Mouse (Mus musculus): ENCODE data around the gene Ube2d2b.

The Ube2d2b gene

DNA sequence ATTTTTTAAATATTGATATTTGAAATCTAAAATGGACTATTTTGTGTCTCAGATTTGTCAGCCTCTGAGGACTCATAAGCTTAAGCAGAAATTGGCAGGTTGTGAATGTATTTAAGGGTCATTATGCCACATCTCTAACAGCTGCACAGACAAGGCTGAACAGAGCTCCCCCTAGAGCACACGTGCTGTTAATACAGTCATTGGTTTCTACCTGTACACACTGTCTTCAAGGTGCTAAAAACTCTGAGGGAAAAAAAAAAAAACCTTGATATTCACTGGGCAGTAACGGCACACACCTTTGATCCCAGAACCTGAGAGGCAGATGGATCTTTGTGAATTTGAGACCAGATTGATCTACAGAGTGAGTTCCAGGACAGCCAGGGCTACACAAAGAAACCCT is 29.1 kb downstream of the Ube2d2b start:
- no peak for DNase-seq

GRCm38 (mm10) chr5:107863971-107864370 is 34.1 kb downstream of the Ube2d2b start:
- no peak for DNase-seq

GRCm38 (mm10) chr5:107866127-107867126 is 36.5 kb downstream of the Ube2d2b start:
- no peak for DNase-seq

DNA sequence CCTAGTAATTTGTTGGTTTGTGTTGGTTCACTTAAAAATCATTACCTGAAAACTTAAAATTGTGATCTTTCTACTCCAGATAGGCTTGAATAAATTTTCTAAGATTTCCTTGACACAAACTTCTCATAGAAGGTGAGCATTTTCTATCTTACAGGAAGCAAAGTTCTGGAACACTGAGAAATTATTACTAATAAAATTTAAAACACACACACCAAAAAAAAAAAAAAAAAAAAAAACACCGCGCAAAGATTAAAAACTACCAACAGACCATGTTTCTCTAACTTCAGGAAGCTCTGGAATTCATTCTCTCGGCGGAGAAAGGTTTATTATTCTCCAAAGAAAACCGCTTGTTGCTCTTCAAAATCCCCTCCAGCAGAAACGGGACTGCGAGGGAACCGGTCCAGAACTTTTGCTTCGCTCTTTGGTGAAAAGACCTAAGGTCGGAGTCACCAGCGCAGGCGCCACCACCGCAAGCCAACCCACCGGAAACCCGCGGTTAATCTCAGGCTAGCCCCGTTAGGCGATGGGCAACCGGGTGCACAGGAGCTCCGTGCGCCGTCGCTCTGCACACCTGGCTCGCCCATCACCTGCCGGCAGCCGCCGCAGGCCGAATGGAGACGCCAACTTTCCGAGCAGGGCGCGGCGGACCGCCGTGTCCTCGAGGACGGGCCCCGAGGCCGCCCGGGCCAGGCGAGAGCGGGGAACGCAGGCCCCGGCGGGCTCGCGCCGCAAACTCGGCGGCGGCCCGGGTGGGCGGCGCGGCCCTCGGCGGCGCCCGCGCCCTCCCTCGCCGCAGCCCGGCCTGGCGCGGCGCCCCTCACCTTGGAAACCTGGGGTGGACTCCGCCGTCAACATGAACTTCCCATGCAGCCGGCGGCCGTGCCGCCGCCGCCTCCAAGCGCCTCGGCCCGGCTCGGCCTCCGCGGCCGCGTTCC is 38.3 kb downstream of the Ube2d2b start:
- peak; percentile 37 for DNase-seq

DNA sequence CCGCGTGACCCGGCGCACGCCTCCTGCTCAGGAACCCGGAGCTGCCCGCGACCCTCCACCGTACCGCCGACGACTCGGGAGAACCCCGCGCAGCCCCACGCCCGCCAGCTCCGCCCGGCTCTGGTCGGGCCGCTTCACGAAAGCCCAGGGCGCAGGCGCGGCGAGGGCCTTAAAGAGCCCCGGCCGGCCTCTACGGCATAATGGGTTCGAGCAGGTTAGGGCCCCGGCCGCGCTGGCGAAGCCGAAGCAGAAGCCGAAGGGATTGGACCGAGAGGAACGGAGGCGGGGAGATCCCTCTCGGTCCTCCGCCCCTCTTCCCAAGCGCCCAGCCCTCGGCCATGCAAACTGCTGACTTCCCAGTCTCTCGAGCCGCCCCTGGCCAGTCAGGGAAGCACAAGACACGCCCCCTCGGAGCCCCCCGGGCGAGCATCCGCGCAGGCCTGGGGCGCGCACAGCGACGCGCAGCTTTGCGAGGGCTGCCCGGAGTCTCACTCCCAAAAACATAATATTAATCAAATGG is 39.1 kb downstream of the Ube2d2b start:
- DNase-seq, result peak; percentile 87

- DNase-seq, result no peak
Measured at GRCm38 (mm10) chr5:107869701-107870100, 39.8 kb downstream of the Ube2d2b start.

DNA sequence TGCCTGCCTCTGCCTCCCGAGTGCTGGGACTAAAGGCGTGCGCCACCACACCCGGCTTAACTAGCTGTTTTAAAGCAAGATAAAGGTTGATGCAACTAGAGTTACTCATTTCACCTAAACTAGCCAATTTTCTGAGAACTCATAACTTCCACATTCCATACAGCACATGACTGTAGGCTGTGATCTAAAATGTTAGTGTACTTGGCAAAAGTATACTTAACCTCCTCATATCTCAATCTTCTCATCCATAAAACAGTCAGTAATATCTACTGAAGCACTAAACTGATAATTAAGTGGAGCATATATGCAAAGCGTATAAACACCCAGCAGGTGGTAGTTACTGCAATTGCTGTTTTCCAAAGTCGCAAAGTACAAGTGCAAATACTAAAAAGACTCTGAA is 43.4 kb downstream of the Ube2d2b start:
- DNase-seq, result no peak

DNA sequence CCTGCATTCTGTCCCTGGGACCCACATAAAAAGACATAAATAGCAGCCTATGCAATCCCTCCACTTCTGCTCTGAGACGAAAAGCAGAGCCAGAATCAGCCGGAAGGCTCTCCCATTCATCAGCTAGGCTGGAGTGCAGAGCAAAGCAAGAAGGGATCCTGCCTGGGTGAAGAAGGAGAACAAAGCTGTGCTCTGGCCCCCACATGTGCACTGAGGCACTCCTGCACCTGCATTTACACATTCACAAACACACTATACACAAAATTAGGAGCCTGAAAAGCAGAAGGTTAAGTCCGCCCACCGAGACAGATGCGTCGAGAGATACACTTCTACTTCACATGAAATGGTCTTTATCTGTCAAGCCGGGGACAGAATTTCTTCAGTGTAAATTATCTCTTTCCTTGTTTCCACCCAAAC is 44.0 kb downstream of the Ube2d2b start:
- peak; percentile 24 for DNase-seq

DNA sequence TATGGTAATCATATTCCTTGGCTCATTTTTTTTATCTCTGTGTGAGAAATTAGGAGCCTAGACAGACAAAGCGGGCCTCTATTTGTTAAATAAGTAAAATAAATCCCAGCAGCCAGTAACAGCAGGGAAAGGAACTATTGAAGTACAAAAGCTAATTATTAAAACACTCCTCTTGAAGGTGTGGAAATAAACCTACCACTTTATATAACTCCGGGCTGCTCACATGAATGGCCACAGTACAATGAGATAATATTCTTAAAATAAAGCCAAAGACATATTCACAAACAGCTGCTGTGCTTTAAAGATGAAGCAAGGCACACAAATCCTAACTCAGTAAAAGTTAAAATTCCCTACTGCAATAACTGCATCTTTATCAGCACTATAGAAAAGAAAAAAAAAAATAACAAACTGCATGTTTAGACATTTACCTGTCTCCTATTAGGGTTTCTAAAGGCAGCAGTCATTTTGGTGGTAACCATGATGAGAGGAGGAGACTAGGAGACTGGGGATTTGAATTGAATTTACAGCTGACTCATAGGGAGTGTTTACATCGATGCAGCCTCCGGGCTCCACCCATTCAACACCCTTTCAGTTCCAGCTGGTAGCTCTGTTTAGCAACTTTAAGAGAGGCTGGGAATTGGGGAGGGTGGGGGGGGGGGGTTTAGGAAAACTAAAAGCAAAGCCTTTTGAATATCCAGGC is 44.8 kb downstream of the Ube2d2b start, which contains the start of gene Evi5:
Gene Evi5 (minus strand): TSS at position 547 of the 700 bp plus-strand sequence.
- peak; percentile 20 for DNase-seq

GRCm38 (mm10) chr5:107875261-107875611 is 45.3 kb downstream of the Ube2d2b start:
- DNase-seq, result no peak

DNA sequence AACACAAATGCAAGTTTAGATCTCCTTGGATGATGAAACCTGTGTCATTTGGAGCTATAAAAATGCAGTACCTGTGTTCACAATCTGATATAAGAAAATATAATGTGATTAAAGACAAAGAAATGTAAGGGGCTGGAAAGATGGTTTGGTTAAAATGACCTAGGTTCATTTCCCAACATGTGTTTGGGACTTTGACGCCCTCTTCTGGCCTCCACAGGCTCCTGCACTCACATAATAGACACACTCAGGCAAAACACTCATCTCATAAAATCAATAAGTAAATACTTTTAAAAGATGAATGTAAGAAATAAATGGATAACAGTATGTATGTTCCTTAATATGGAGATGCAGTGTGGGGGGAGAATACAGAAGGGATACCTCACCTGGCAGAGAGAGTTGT is 47.2 kb downstream of the Ube2d2b start:
- no peak for DNase-seq

DNA sequence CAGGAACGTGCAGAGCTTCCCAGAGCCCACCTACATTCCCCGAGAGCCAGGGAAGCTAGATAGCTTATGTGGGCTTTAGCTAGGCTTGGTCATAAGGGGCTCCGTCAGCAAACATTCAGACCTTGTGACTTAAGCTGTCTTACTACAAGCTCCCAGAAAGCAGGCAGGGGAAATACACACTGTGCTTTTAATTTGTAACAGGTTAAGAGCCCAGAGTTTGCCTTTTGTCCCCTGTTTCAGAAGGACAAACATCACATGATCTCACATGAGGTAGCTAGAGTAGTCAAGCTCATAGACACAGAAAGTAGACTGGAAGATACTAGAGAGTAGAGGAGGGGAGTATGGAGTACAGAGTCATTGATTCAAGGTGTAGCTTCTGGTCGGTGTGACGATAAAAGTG is 50.8 kb downstream of the Ube2d2b start:
- DNase-seq, result no peak

Measured in right cerebral cortex, adult 18-20 months (tissue).